Mouse (Mus musculus): ENCODE results near the gene Clcnka. TPM values are rescaled to one million over a fixed set of nuclear protein-coding genes. Genes with fewer than 3 reads are reported as not detected.

The Clcnka gene
- polyA plus RNA-seq, 1 experiment = not detected

DNA sequence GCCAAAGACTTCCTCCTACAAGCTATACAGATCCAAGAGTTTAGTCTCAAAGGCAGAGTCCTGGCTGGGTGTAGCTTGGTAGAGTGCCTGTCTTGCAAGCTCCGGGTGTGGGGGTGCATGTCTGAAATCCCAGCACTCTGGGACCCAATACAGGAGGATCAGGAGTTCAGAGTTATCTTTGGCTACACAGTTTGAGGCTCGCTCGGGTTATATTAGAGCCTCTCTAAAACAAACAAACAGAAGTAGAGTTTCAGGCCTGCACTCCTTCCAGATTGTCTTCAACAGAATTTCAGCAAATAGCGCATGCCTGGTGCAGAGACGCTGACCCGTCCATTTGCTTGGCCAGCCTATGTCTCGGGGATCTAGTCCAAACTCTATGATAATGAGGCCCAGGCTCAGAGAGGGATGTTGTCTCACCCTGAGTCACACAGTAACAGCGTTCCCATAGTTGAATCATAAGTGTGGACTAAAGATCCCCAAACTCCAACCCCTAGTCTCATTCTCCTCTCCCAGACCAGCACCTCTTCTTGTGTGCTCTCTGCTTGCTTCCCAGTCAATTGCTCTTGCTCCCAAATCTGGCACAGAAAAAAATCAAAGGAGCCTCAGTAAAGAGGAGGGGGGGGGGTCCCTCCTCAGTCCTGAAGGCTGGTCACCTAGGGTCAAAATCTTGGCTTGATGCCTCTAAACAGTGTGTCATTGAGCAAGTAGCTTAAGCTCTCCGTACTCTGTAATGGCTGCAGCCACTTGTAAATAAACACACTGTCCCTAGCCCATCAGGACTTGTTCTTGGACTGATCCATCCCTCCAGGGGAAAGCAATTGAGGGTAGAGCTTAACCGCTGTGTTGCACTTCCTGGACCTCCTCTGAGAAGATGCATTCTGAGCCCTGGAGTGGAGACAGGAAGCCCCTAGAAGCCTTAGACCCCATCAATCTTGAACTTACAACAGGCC is 28.5 kb upstream of the Clcnka start:
- Histone ChIP-seq H3K4me3 (ENCODE audit: insufficient read depth, low read depth, low read length) (no peak overlapping the region), H3K27ac (replicated peaks; ENCODE audit: low read depth, low read length) (no peak overlapping the region), H3K4me1 (ENCODE audit: control insufficient read depth, insufficient read depth, insufficient read length, low read length) (no peaks in the 10 kb centered on the region; the same call in 1 of the 2 replicates)

DNA sequence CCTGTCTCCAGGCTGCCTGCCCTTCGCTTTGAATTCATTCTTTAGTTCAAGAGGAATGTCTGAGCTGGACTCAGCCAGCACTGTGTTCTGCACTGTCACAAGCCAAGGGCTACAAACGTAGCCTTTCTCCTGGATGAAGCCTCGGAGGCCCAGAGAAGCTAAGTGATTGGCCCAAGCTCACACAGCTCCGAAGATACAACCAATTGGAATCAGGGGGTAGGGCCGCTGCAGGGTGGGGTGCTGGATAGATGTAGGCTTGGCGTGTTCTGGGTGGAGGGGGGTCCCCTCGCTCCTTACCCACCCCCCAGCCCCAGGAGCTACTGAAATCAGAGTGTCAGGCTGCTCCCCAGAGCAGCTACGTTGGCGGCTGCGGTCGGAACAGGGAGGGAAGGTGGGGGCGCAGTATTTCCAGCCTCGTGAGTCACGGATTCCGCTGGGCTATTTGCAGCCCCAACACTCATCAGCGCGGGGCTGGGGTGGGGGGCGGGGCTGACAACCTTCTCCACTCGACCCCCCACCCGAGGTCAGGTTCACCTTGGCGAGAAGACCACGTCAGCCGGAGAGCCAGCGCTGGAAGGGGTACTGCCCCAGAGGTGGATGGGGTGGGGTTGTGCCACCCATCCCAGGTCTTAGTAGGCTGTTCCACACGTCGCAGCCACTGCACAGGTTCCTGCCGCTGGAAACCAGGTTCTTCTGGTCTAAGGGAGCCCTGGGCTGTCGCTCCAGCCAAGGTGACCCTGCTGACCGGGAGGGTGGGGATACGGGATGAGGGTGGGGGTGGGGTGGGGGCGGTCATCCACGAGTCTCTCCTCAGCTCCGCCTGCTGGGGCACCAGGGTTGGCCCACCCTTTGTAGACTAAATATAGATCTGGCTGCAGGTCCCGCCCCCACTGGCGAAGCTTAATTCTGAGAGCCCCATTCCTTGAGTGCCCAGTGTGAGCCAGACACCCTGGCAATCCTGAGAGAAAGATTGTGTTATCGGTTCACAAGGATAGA is 27.3 kb upstream of the Clcnka start:
- H3K27ac ChIP-seq (replicated peaks; ENCODE audit: low read depth, low read length) = peak overlapping the region; percentile 23; the same call in 1 of the 2 replicates
- H3K4me3 ChIP-seq (ENCODE audit: insufficient read depth, low read depth, low read length) = peak overlapping the region; percentile 51
- no peaks in the 10 kb centered on the region; the same call in 1 of the 2 replicates for H3K4me1 ChIP-seq (ENCODE audit: control insufficient read depth, insufficient read depth, insufficient read length, low read length)

GRCm38 (mm10) chr4:141423691-141424431 is 25.3 kb upstream of the Clcnka start:
- H3K4me1 ChIP-seq (ENCODE audit: control insufficient read depth, insufficient read depth, insufficient read length, low read length) = no peaks in the 10 kb centered on the region; the same call in 1 of the 2 replicates
- no peak overlapping the region for H3K27ac ChIP-seq (replicated peaks; ENCODE audit: low read depth, low read length)
- no peak overlapping the region for H3K4me3 ChIP-seq (ENCODE audit: insufficient read depth, low read depth, low read length)

DNA sequence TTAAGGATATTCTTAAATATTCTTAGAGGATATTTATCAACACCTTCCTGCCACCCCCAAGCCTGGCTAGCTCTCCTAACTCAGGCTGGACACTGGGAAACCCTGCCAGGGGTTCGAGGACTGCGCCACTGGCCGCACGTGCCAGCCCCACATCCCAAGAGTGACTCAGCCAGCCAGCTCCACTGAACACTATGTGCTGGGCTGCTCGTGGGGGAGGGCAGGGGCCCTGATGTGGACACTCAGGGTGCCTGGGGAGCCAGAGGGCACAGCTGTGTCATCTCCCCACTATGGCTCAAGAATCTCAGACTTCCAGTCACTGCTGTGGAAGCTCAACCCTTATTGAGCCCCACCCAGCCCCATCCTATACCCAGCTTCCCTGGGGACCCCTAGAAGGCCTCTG is 24.8 kb upstream of the Clcnka start:
- Histone ChIP-seq H3K27ac (replicated peaks; ENCODE audit: low read depth, low read length) (no peak overlapping the region), H3K4me1 (ENCODE audit: control insufficient read depth, insufficient read depth, insufficient read length, low read length) (no peaks in the 10 kb centered on the region; the same call in 1 of the 2 replicates), H3K4me3 (ENCODE audit: insufficient read depth, low read depth, low read length) (no peak overlapping the region)

DNA sequence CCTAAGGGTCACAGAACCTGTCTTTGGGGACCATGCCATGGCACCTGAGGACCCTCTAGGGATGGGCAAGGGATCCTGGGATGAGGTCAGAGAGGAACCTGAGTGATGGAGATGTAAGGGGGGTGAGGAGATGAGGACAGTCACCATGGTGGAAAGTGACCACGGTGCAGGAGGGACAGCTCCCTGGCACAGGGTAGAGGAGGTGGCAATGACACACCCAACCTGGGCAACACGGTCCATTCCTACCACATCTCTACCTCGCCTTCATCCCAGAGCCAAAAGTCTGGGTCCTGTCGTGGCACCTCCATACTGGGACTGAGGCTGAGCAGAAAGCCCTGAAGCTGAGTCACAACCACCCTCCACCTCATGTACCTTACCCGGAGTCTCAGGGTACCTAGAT is 24.3 kb upstream of the Clcnka start:
- Histone ChIP-seq H3K4me1 (ENCODE audit: control insufficient read depth, insufficient read depth, insufficient read length, low read length) (no peaks in the 10 kb centered on the region; the same call in 1 of the 2 replicates), H3K27ac (replicated peaks; ENCODE audit: low read depth, low read length) (no peak overlapping the region), H3K4me3 (ENCODE audit: insufficient read depth, low read depth, low read length) (no peak overlapping the region)

DNA sequence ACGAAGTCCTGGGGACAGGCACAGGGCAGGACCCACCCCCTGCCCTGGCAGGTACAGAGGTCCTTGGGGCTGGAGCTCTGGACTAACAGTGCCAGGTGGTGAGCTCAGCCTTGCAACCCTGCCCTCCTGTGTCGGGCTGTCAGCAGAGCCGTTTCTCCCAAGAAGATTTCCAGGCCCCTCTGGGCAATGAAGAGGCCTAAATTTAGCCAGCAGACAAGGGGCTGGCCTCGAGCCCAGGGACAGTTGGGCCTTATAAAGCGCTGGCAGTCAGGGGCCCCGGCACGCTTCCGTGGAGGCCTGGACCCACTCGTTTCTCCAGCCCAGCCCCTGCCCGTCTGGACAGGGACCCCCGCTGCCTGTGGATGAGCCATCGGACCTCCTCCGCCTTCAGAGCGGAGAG is 22.9 kb upstream of the Clcnka start:
- Histone ChIP-seq H3K4me3 (ENCODE audit: insufficient read depth, low read depth, low read length) (no peak overlapping the region), H3K4me1 (ENCODE audit: control insufficient read depth, insufficient read depth, insufficient read length, low read length) (no peaks in the 10 kb centered on the region; the same call in 1 of the 2 replicates), H3K27ac (replicated peaks; ENCODE audit: low read depth, low read length) (no peak overlapping the region; the same call in 1 of the 2 replicates)

GRCm38 (mm10) chr4:141420886-141421285 is 22.4 kb upstream of the Clcnka start:
- Histone ChIP-seq H3K4me1 (ENCODE audit: control insufficient read depth, insufficient read depth, insufficient read length, low read length) (no peaks in the 10 kb centered on the region; the same call in 1 of the 2 replicates), H3K4me3 (ENCODE audit: insufficient read depth, low read depth, low read length) (no peak overlapping the region), H3K27ac (replicated peaks; ENCODE audit: low read depth, low read length) (no peak overlapping the region)

- H3K4me1 ChIP-seq (ENCODE audit: control insufficient read depth, insufficient read depth, insufficient read length, low read length) = no peaks in the 10 kb centered on the region
- no peak within 1 kb of the TSS for H3K4me3 ChIP-seq (ENCODE audit: insufficient read depth, low read depth, low read length)
- no peak within 1 kb of the TSS; the same call in 1 of the 2 replicates for H3K27ac ChIP-seq (replicated peaks; ENCODE audit: low read depth, low read length)
Observed at GRCm38 (mm10) chr4:141420192-141420829, 21.8 kb upstream of the Clcnka start, which contains the start of gene Hspb7. Gene Hspb7 (plus strand): TSS chr4:141420779.

GRCm38 (mm10) chr4:141419398-141420191 is 21.1 kb upstream of the Clcnka start:
- no peak overlapping the region for H3K27ac ChIP-seq (replicated peaks; ENCODE audit: low read depth, low read length)
- H3K4me3 ChIP-seq (ENCODE audit: insufficient read depth, low read depth, low read length) = no peak overlapping the region
- H3K4me1 ChIP-seq (ENCODE audit: control insufficient read depth, insufficient read depth, insufficient read length, low read length) = no peaks in the 10 kb centered on the region

GRCm38 (mm10) chr4:141415924-141416323 is 17.4 kb upstream of the Clcnka start, which contains the start of gene Clcnkb:
Gene Clcnkb (minus strand): TSS chr4:141416014.
- H3K4me3 ChIP-seq (ENCODE audit: insufficient read depth, low read depth, low read length) = no peak within 1 kb of the TSS

DNA sequence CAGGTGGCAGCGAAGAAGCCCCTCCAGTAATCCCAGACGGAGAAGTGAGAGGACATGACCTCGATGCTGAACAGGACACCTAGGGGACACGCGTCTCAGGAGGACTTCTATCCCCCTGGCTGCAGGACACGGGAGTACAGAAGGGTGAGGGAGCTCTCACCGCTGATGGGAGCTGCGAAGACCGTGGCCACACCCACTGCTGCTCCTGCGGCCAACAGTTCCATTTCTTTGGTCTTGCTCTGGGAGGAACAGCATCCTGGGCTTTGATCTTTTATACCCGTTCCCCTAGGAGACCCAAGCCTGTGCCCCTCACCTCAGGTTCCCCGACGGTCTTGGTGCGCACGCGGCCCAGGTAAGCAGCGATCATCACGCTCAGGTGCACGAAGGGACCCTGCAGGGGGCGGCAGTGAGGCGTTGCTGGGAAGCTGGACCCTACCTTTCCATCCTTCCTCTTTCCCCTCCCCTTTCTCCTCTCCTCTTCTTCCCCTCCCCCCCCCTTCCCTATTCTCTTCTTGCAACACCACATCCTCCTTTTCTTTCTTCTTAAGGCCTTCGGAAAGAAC is 13.0 kb upstream of the Clcnka start:
- H3K27ac ChIP-seq (replicated peaks; ENCODE audit: low read depth, low read length) = no peak overlapping the region
- no peak overlapping the region for H3K4me3 ChIP-seq (ENCODE audit: insufficient read depth, low read depth, low read length)
- no peaks in the 10 kb centered on the region for H3K4me1 ChIP-seq (ENCODE audit: control insufficient read depth, insufficient read depth, insufficient read length, low read length)

More at GRCm38 (mm10) chr4:141415924-141416323, 17.4 kb upstream of the Clcnka start, which contains the start of gene Clcnkb:
- Histone ChIP-seq H3K4me1 (ENCODE audit: control insufficient read depth, insufficient read depth, insufficient read length, low read length) (no peaks in the 10 kb centered on the region), H3K27ac (replicated peaks; ENCODE audit: low read depth, low read length) (no peak within 1 kb of the TSS)

GRCm38 (mm10) chr4:141408577-141408976 is 10.1 kb upstream of the Clcnka start:
- Histone ChIP-seq H3K4me1 (ENCODE audit: control insufficient read depth, insufficient read depth, insufficient read length, low read length) (no peaks in the 10 kb centered on the region), H3K27ac (replicated peaks; ENCODE audit: low read depth, low read length) (no peak overlapping the region), H3K4me3 (ENCODE audit: insufficient read depth, low read depth, low read length) (no peak overlapping the region)

Measured in brown adipose tissue, adult 24 weeks (tissue).